Mouse (Mus musculus): ENCODE results near the gene Ppard.
"Not testable (repeated sequence)": the region's sequence is repeated elsewhere in the genome, so short reads cannot be mapped to it uniquely, and the experiment has no call there.

The Ppard gene

DNA sequence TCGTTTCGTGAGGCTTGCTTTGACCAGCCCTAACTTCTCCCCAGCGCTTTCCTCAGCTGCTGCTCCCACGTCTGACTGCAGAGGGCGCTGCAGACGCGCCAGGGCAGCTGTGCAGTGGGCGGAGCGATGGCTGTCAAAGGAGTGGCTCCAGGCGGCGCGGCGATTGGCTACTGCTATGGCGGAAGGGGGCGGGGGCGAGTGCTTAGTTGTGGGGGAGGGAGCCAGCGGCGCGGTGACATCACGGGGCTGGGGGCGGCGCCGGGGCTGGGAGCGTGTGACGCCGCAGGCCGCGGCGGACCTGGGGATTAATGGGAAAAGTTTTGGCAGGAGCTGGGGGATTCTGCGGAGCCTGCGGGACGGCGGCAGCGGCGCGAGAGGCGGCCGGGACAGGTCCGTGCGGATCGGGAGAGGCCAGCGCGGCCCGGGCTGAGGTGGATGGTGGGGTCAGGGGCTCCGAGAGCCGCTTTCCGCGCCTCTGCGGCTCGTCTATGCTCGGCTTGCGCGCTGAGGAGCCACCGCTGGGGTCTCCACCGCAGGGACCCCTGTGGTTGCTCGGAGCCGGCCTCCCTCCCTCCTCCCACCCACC, at the start of gene Ppard:
TSS of gene Ppard (plus strand) at position 226 of the 586 bp plus-strand sequence.
- DNase-seq, result peak; percentile 95

DNA sequence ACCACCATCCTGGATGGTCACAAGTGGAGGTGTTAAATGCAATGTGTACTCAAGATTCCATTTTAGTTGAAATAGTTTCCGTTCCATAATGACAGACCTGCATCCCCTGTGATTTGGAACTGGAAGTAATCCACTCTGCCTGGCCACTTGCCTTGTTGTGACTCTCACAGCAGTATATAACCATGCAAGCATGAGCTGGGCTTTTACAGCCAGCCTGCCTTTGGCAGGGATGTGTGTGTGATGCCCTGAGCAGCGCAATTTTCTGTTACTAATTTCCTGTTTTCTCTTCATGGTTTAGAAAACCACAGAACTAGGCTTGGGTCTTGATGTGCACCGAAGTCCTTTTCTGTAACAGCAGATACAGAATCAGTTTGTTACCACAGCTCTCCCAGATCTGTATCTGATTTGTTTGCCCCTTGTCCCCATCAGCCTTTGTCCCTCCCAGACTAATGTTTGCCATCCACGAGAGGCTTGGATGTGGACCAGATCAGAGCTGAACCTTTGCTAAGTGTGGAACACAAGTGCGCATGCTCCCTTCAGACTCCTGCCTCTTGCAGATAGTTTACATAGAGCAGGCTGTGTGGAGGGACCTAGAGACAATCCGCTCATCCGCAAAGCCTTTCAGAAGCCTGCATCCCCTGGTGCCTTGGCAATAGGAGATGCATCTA, 47.4 kb upstream of the Ppard start:
- no peak for DNase-seq

DNA sequence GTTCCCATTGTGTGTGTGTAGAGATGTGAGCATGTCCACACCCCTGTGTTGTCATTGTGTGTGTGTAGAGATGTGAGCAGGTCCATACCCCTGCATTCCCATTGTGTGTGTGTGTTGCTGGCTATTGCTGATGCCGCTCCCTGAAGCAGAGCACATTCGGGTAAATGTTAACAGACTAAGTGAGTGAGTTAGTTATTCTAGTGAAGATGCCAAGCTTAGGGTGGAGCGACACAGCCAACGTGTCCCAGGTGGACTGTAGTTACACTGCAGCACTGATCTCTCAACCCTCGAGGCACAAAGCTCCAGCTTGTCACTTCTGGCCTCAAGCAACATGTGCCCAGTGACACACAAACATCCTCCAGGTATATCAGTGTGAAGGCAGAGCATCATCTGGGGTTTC, 44.2 kb upstream of the Ppard start:
- DNase-seq, result no peak

DNA sequence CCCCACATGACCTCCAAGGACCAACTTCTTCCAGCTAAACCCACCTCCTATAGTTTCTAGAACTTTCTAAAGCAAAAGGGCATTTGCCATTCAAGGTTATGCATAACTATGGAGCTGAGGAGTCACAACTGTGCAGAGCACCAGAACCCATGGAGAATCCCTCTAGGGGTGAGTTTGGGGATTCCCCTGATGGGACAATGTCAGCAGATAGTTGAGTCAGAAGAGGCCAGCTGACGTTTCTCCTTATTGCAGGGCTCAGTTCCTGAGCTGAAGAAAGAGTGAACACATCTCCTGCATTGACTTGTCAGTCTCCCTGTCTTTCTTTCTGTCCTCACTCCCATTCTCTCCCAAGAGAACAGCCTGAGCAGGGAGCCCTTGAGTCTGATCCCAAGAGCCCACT, 39.7 kb upstream of the Ppard start:
- DNase-seq, result no peak

DNA sequence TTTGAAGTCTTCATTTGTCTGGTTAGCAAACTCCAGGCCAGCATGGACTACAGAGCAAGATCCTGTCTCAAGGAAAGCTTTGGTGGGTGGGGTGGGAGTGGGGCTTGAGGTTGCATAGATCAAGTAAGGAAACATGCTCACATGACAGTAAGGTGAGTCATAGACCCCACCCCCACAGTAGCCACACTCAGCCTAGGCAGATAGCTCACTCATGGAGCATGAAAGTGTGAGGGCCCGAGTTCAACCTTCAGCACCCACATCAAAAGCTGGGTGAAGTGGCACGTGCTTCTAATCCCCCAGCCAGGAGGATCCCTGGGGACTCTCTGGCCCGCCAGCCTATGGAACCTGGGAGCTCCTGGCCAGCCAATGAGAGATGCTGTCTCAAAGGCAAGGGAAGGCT, 38.9 kb upstream of the Ppard start:
- no peak for DNase-seq

DNA sequence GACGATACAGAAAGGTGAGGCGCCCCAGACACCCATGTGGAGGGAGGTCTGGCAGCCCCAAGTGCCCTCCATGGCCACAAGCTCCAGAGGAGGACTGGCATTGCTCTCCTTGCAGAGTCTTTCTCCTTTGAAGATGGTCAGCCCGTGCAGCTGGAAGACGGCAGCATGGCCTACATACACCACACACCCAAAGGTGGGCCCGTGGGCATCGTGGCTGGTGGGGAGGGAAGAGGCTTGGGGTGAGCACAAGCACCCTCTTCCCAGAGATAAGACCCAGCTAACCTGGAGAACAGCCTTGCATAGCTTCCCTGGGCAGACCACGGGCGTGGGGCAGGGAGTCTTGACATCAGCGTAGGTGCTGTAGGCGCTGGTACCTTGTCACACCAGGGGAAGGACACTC, 37.5 kb upstream of the Ppard start:
- no peak for DNase-seq

DNA sequence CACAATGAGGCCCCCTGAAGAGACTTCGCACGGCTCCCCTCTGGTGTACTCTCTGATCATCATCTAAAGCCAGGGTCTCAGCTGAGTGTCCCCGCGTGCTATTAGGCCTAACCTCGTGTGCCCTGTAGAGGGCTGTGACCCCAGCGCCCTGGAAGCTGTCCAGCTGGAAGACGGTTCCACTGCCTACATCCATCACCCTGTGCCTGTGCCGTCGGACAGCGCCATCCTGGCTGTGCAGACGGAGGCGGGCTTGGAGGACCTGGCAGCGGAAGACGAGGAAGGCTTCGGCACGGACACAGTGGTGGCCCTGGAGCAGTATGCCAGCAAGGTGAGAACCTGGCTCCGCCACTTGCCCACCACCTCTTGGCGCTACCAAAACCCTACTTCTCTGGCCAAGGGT, 34.9 kb upstream of the Ppard start:
- no peak for DNase-seq

DNA sequence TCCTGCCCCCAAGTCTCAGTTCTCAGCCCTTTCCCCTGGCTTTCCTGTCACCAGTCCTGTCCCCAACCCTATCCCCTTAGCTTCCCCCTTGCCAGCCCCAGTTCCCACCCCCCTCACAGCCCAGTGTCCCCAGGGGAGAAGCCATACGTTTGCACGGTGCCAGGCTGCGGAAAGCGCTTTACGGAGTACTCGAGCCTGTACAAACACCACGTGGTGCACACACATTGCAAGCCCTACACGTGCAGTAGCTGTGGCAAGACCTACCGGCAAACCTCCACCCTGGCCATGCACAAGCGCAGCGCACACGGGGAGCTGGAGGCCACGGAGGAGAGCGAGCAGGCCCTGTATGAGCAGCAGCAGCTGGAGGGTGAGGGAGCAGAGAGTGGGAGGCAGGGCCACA, 30.5 kb upstream of the Ppard start:
- DNase-seq, result no peak

DNA sequence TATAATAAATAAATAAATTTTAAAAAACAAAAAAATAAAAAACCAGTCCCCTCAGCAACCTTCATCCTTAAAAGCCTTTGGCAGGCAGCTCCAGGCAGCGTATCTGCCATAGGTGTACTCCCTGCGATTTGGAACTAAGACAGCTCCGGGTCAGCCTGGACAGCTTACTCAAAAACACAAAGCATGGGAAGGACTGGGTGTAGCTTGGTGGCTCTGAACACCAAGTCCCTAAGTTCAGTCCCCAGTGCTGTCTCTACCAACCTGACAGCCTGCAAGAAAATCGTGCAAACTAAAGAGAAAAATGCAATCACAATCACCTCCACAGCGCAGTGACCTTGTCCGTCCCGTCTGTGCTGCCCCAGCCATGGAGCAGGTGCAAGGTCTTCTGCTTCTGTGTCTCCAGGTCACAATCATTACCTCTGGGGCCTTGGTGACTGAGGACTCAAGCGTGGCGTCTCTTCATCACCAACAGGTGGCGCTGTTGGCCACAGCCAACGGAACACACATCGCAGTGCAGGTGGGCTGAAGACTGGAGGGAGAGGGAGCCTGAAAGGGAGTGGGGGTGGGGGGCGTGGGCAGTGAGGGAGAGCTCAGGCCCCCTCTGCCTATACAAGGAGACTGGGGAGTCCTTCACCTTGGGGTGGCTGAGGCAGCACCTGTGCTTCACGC, 28.3 kb upstream of the Ppard start:
- DNase-seq, result peak; percentile 46

DNA sequence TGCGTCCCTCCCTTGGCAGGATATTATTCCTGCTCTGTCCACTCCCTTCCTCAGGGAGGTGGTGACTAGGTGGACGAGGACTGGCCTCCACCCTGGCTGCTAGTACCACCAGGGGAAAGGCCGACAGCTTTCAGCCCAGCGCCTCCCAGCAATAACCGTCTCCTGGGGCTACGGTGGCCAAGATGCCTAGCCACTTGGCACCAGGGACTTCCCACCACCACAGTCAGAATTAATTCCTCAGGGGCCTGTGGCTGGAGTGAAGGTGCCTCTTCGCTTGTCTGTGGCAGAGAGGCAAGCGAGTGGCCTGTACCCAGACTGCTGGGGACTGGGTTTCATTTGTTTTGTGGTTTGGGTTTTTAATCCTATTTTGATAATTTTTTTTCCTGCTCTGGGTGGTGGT, 27.1 kb upstream of the Ppard start:
- DNase-seq, result no peak

DNA sequence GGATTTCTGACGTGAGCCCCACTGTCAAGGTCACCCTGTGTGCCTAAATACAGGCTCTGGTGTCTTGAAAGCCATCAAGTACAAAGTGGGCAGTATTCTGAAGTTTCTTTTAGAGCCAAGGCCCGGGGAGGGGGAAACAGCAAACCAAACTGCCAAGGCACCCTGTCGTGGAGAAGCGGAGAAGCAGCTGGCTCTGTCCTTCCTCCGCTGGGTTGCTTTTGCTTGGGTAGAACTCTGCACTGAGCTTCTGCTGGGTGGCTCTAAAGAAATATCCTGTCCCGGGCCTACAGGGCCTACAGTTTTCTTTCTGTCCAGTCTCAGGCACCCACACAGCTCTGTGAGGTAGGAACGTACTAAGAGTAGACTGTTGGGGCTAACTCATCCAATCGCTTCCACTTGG, 25.4 kb upstream of the Ppard start:
- DNase-seq, result no peak

DNA sequence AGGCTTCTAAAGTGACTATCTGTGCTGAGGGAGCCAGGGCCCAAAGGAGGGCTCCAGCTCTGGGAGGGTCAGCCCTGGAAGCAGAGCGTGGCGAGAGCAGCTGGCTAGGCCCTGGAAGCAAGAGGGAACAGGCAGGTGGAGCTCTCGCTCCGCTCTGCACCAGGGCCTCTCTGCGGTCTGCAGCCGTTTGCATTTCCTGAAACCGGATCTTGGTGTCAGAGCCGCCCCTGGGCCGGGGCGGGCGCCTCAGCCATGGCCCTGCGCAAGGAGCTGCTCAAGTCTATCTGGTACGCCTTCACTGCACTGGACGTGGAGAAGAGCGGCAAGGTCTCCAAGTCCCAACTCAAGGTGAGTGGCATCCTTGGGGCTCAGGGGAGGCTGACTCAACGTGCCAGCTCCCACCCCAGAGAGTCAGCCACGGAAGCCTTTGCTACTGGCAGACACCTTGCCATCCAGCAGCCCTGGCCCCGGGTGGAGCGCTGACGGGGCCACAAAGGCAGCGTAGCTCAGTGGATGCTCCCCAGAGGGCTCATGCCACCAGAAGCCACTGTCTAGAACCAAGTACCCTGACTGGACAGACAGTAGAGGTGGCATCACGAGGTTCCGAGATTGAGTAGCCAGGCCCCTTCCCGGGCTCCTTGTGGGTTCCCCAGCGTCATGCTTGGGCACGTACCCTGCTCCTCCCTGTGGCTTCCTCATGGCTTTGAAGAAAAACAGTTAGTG, 24.7 kb upstream of the Ppard start, which contains the start of gene Def6:
TSS of gene Def6 (plus strand) at position 188 of the 723 bp plus-strand sequence.
- no peak for DNase-seq

DNA sequence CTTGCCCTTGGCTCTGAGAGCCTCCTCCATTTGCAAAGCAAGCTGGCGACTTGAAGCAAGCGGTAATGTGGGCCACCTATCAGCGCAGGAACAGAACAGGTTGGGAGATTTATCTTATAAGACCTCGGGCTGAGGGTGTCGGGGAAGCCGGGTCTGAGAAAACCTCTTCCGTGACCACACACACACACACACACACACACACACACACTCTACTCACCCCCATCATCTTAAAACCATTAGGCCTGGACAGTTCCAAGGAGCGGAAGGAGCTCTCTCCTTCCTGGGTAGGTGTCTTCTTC, 24.2 kb upstream of the Ppard start:
- DNase-seq, result no peak

DNA sequence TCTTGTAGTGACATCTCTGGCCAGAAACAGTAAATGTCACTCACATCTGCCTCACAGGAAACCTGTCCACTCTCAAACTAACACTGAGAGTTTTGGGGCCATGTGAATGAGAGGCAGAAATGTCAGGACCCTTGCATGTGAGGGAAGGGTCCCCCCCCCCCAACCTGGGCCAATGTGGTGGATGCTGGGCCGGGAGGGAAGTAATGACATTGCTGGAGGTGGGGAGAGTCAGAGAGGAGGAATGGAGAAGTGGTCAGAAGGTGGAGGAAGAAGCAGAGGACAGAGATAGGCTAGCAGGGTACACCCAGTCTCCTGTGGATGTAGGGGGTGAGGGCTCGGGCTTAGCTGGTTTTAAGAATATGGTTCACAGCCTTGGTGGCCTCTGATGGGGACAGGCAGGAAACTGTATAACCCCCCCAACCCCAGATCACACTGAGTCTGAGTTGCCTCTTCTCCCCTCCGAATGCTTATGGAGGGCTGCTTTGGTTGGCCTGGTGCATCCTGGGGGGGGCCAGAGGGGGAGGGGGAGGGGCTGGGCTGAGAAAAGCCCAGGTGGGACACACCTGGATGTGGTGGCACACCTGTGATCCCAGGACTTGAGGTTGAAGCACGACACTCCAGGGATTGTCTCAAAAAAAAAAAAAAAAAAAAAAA, 22.9 kb upstream of the Ppard start:
- DNase-seq, result no peak

DNA sequence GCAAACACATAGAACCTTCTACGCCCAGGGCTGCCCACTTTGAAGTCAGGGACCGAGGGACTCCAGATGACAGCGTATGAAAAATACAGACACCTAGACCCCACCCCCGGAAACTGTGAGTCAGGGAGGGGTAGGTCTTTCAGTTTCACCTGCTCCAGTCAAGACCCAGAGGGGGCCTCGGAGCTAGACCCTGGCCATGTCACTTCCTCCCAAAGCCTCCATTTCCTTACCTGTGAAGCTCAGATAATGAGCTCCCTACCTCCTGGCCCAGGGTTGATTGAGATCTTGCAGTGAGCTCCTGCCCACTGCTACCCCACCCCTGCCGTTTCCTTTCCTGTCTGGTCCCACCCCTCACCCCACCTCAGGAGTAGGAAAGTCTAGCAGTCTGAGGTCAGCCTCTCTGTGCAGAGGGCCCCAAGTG, 20.6 kb upstream of the Ppard start:
- DNase-seq, result no peak

DNA sequence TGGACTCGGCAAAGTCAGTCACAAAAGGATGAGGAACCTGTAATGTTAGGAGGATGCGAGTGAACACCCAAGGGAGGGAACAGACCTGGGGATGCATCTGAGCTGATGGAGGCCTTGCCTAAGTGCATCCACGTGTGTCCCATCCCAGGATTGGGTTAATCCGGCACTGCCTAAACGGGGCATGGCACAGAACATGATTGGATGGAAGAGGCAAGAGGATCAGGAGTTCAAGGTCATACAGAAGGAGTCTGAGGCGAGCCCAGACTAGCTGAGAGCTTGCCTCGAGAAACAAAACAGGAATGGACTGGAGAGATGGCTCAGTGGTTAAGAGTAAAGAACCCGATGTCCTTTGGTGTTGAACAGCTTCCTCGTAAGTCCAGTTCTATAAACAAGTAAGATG, 20.1 kb upstream of the Ppard start:
- no peak for DNase-seq

DNA sequence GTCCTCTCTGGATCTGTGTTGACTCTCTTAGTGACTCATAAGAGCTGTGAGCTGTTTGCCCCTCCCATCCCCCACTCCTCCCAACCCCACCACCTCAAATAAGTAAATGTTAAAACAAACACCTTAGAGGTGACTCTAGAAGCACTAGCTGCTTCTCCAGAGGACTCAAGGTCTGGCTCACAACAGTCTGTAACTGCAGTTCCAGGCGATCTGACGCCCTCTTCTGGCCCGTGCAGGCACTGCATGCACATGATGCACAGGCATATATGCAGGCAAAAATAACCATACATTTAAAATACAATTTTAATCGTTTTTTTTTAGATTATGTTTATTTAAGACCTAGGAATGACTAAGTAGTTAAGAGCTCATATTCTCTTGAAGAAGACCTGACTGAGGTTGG, 19.3 kb upstream of the Ppard start:
- DNase-seq, result no peak

DNA sequence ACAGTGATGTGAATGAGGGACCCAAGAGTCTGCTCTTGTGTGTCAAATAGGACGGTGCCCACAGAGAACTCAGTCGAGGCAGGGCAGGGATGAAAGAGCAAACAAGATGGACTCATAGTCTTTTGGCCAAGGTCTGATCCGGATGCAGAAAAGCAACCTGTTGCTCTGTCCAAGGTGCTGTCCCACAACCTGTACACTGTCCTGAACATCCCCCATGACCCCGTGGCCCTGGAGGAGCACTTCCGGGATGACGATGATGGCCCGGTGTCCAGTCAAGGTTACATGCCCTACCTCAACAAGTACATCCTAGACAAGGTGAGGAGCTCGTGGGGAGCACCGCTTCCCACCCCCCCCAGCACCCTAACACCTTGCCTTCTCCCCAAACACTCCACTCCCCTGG, 15.7 kb upstream of the Ppard start:
- DNase-seq, result no peak

DNA sequence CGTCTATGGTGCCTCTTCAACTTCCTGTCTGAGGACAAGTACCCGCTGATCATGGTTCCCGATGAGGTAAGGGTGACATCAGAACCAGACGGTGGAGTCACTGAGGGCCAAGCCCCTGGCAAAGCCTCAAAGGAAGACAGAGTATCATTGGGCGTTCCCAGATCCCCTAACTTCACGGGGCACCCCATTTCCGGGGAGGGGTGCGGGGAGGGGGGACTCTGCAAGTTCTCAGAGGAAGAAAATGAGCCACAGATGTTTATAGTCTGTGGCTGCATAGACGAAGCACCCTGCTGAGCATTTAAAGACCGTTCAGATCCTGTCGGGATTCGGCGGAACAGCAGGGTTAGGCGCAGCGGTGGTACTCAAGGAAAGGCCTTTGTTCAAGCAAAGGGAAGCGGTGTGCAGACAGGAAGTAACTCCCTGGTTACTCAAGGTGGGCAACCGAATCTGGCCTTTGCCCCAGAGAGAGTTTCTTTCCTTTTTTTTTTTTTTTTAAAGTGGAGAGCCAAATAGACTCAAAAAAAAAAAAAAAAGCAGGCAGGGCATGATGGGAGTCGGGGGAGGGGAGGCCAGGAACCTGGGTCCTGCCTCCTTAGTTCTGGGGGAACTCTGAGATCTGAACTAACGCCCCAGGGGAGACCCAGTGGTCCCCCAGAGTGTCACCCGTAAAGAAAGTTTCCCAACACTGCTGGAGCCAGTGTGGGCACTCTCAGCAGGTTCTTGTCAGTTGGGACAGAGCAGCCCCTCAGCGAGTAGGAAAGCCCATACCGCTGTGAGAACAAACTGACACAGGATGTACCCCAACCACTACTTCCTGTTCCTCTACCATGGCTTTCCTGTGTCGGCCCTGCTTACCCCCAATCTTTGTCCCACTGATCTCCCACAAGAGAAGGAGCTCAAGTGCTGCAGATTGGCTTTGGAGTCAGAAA, 14.5 kb upstream of the Ppard start:
- no peak for DNase-seq

DNA sequence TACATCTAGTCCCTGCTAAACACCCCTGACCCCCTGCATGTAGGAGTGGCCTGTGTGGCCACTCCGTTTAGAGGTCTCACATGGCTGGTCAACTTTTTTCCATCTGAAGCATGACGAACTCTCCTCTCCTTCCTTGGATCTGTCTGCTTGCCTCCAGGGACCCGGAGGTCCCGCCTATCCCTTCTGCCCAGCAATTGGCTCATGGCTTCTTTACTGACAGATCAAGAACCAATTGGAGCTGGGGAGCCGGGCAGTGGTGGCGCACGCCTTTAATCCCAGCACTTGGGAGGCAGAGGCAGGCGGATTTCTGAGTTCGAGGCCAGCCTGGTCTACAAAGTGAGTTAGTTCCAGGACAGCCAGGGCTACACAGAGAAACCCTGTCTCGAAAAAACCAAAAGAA, 10.0 kb upstream of the Ppard start:
- not testable (repeated sequence) for DNase-seq

DNA sequence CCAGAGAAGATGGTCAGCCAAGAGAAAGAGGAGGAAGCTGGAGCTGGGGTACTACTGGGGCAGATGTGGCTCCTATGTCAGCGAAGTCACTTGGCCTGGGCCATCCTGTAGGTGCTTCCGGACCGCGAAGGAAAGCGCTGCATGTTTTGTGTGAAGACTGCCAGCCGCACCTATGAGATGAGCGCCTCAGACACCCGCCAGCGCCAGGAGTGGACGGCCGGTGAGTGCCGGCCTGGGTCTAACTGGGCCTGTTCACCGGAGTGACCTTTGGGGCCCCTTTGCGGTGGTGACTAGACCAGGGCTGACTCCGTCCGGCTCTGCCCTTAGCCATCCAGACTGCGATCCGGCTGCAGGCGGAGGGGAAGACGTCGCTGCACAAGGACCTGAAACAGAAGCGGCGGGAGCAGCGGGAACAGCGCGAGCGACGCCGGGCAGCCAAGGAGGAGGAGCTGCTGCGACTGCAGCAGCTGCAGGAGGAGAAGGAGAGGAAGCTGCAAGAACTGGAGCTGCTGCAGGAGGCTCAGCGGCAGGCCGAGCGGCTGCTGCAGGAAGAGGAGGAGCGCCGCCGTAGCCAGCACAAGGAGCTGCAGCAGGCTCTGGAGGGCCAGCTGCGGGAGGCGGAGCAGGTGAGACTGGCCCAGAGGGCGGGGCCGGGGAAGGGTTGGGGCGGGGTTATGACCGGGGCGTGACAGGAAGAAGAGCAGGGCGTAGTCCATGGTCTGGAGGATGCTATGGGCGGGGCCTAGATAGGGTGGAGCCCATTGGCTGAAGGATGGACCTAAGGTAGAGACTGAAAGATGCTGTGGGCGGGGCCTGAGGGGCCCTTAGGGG, 8.7 kb upstream of the Ppard start:
- DNase-seq, result peak; percentile 97
